Mouse (Mus musculus): ENCODE measurements around the gene Npc1l1. TPM values are rescaled to one million over a fixed set of nuclear protein-coding genes. Genes with fewer than 3 reads are reported as not detected.

The Npc1l1 gene
- not detected in 2 replicates for polyA plus RNA-seq (2014; fragmentation: Nextera tagmentation; extraction: Ambion mirVana)

DNA sequence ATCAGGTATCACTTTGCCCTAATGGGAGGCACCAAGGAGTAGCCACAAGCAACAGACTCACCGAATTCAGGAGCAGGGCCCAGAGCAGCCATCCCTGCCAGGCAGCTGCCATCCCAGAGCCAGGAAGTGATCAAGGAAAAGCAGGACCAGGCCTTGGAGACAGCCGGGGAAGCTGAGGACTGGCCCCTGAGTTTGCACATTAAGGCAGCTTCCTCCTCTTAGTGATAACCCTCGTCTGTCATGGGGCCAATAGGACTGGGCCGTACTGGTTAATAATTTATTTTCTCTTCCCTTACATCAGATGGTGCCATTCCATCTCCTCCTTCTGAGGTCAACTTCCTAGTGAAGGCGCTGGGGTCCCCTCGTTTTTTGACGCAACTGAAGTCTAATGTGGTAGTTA is at the start of gene Npc1l1:
Gene Npc1l1 (minus strand): TSS at position 132 of the 400 bp plus-strand sequence.
- DNase-seq (ENCODE audit: low spot score) (no peak), ATAC-seq (replicated peaks; ENCODE audit: low FRiP score) (no peak)
- H3K9me3 ChIP-seq (ENCODE audit: control insufficient read depth, low read length) = no peaks in the 10 kb centered on the region; the same call in 1 of the 2 replicates
- H3K4me2 ChIP-seq (ENCODE audit: low read depth, low read length, severe bottlenecking) = no peak within 1 kb of the TSS
- H3K9ac ChIP-seq (ENCODE audit: low read length) = no peak within 1 kb of the TSS
- 93% methylated on average over 7 of the region's 7 CpGs for WGBS
- H3K27ac ChIP-seq (ENCODE audit: low read depth, low read length) = no peak within 1 kb of the TSS
- no peaks in the 10 kb centered on the region for H3K4me1 ChIP-seq (replicated peaks; ENCODE audit: control insufficient read depth, insufficient read depth, low read length)
- H3K27me3 ChIP-seq (ENCODE audit: control insufficient read depth, insufficient read depth, low read length) = no peaks in the 10 kb centered on the region
- no peak within 1 kb of the TSS for H3K4me3 ChIP-seq (ENCODE audit: low read depth, low read length)
- no peaks in the 10 kb centered on the region for H3K36me3 ChIP-seq (ENCODE audit: control insufficient read depth, insufficient read depth, low read length)

GRCm38 (mm10) chr11:6276466-6276865 is 46.5 kb upstream of the Npc1l1 start:
- no peak overlapping the region for H3K4me3 ChIP-seq (ENCODE audit: low read depth, low read length)
- DNase-seq (ENCODE audit: low spot score) = no peak
- no peak overlapping the region for H3K27ac ChIP-seq (ENCODE audit: low read depth, low read length)
- H3K9me3 ChIP-seq (ENCODE audit: control insufficient read depth, low read length) = peaks cover 2% of the 10 kb centered on the region; the same call in 1 of the 2 replicates
- H3K4me1 ChIP-seq (replicated peaks; ENCODE audit: control insufficient read depth, insufficient read depth, low read length) = peaks cover 8% of the 10 kb centered on the region; the same call in 1 of the 2 replicates
- H3K9ac ChIP-seq (ENCODE audit: low read length) = no peak overlapping the region
- H3K4me2 ChIP-seq (ENCODE audit: low read depth, low read length, severe bottlenecking) = no peak overlapping the region
- no peaks in the 10 kb centered on the region for H3K27me3 ChIP-seq (ENCODE audit: control insufficient read depth, insufficient read depth, low read length)
- ATAC-seq (replicated peaks; ENCODE audit: low FRiP score) = no peak
- H3K36me3 ChIP-seq (ENCODE audit: control insufficient read depth, insufficient read depth, low read length) = peaks cover 3% of the 10 kb centered on the region; the same call in 1 of the 2 replicates
- 86% methylated on average over 3 of the region's 3 CpGs for WGBS

DNA sequence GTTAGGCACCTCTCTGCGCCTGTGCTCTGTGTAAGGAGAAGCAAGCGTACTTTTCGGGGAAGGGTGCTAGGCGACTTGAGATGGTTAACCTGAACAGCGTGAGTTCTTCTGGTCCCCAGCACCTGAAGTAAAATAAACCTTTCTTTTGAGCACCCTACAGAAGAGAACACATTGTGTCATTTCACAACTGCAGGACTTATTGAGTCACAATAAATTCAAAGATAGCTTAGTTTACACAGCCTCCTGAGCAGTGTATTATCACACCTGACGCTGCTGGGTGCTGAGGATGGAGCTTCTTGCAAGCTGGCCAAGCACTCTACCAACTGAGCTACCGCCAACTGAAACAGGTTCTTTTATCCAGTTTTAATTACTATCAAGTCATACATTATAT is 45.1 kb upstream of the Npc1l1 start:
- WGBS = 24% methylated on average over 7 of the region's 7 CpGs
- Histone ChIP-seq H3K4me2 (ENCODE audit: low read depth, low read length, severe bottlenecking) (peak overlapping the region; percentile 90), H3K4me1 (replicated peaks; ENCODE audit: control insufficient read depth, insufficient read depth, low read length) (peaks cover 8% of the 10 kb centered on the region; the same call in 1 of the 2 replicates), H3K36me3 (ENCODE audit: control insufficient read depth, insufficient read depth, low read length) (peaks cover 5% of the 10 kb centered on the region; the same call in 1 of the 2 replicates), H3K9ac (ENCODE audit: low read length) (peak overlapping the region; percentile 91), H3K27me3 (ENCODE audit: control insufficient read depth, insufficient read depth, low read length) (no peaks in the 10 kb centered on the region), H3K4me3 (ENCODE audit: low read depth, low read length) (peak overlapping the region; percentile 78; the same call in 1 of the 2 replicates), H3K9me3 (ENCODE audit: control insufficient read depth, low read length) (no peaks in the 10 kb centered on the region), H3K27ac (ENCODE audit: low read depth, low read length) (peak overlapping the region; percentile 70)
- ATAC-seq (replicated peaks; ENCODE audit: low FRiP score) (peak; percentile 44; the same call in 1 of the 2 replicates), DNase-seq (ENCODE audit: low spot score) (no peak)

DNA sequence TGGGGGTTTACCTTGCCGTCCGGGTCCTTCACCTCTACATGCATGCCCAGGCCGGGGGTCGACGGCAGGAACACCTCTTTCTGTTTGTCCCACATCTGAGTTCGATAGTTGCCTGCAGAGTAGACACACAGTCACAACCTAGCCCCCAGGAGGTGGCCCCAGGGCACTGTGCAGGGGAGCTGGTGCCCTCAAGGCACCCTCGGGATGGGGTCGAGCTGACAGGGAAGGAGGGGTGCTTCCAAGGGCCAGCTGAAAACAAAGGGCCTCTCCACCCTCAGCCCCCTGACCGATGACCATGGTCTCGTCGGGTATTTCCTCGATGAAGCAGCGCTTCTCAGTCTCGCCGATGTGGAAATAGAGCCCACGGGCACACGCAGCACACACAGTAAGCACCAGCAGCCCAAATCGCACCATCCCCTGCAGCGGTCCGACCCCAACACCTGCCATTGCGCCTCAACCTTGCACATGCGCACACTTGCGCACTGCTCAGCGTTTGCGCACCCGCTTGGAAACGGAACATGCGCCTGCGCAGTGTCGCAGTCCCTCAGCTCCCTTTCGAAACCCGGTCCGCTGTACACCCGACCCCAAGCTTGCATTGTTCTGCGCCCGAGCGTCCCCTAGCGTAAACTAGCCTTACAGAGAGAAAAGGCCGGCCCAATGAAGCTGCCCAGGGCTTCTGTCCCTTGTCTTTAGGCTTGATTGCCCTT is 44.6 kb upstream of the Npc1l1 start, which contains the start of gene Tmed4:
Gene Tmed4 (minus strand): TSS at position 484 of the 707 bp plus-strand sequence.
- Histone ChIP-seq H3K4me1 (replicated peaks; ENCODE audit: control insufficient read depth, insufficient read depth, low read length) (peaks cover 8% of the 10 kb centered on the region; the same call in 1 of the 2 replicates), H3K9ac (ENCODE audit: low read length) (peak within 1 kb of the TSS; percentile 91), H3K36me3 (ENCODE audit: control insufficient read depth, insufficient read depth, low read length) (peaks cover 5% of the 10 kb centered on the region; the same call in 1 of the 2 replicates), H3K9me3 (ENCODE audit: control insufficient read depth, low read length) (no peaks in the 10 kb centered on the region), H3K27me3 (ENCODE audit: control insufficient read depth, insufficient read depth, low read length) (no peaks in the 10 kb centered on the region), H3K4me2 (ENCODE audit: low read depth, low read length, severe bottlenecking) (peak within 1 kb of the TSS; percentile 90), H3K4me3 (ENCODE audit: low read depth, low read length) (peak within 1 kb of the TSS; percentile 78), H3K27ac (ENCODE audit: low read depth, low read length) (peak within 1 kb of the TSS; percentile 70)
- DNase-seq (ENCODE audit: low spot score) (peak; percentile 98), ATAC-seq (replicated peaks; ENCODE audit: low FRiP score) (peak; percentile 98)
- under 1% methylated on average over 39 of the region's 39 CpGs for WGBS

GRCm38 (mm10) chr11:6273607-6274006 is 43.7 kb upstream of the Npc1l1 start:
- DNase-seq (ENCODE audit: low spot score) (no peak), ATAC-seq (replicated peaks; ENCODE audit: low FRiP score) (no peak)
- Histone ChIP-seq H3K4me1 (replicated peaks; ENCODE audit: control insufficient read depth, insufficient read depth, low read length) (peaks cover 8% of the 10 kb centered on the region; the same call in 1 of the 2 replicates), H3K4me3 (ENCODE audit: low read depth, low read length) (peak overlapping the region; percentile 78), H3K27ac (ENCODE audit: low read depth, low read length) (no peak overlapping the region), H3K9me3 (ENCODE audit: control insufficient read depth, low read length) (no peaks in the 10 kb centered on the region), H3K9ac (ENCODE audit: low read length) (peak overlapping the region; percentile 91), H3K27me3 (ENCODE audit: control insufficient read depth, insufficient read depth, low read length) (no peaks in the 10 kb centered on the region), H3K36me3 (ENCODE audit: control insufficient read depth, insufficient read depth, low read length) (peaks cover 5% of the 10 kb centered on the region; the same call in 1 of the 2 replicates), H3K4me2 (ENCODE audit: low read depth, low read length, severe bottlenecking) (peak overlapping the region; percentile 90)
- WGBS = 74% methylated on average over 11 of the region's 11 CpGs

DNA sequence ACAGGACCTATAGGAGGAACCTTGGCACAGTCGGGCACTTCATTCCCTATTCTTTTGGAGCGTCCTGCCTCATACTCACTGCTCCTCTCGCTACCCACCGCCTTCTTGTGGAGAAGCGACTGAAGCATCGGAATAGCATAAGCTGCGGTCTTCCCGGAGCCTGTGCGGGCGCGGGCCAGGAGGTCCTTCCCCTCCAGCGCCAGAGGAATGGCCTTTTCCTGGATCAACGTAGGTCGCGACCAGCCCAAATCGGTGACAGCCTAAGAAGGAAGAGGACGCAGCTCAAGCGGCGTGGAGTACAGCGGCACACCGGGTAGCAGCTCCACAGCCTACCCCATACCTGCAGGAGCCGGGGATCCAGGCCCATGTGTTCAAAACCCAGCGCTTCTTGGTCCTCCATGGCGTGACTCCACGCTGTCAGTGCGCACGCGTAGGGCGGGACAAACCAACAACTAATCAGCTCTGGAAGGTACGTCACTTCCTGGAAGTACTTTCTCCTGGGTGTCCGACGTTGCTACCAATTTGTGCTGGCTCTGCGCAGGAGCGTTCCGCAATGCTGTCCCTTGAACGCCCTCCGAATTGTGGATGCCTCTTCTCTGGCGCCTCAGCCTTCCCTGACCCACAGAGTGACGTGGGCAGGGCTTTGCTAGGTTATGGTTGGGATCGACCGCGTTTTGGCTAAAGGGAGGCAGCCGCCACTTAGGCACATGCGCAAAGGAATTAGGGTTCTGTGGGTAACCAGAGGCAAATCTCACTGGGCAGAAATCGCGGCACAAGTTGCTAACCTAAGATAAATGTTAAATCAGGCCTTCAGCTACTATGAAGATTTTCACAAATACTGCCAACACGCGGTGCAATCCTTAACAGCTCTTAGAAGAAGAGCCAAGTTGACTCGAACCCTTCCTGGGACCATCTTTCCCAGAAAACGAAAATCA is 37.6 kb upstream of the Npc1l1 start, which contains the start of gene Ddx56:
Gene Ddx56 (minus strand): TSS at position 453 of the 935 bp plus-strand sequence.
- peak within 1 kb of the TSS; percentile 90 for H3K27ac ChIP-seq (ENCODE audit: low read depth, low read length)
- no peaks in the 10 kb centered on the region for H3K9me3 ChIP-seq (ENCODE audit: control insufficient read depth, low read length)
- ATAC-seq (replicated peaks; ENCODE audit: low FRiP score) = peak; percentile 96
- H3K9ac ChIP-seq (ENCODE audit: low read length) = peak within 1 kb of the TSS; percentile 87
- no peaks in the 10 kb centered on the region for H3K27me3 ChIP-seq (ENCODE audit: control insufficient read depth, insufficient read depth, low read length)
- peak within 1 kb of the TSS; percentile 96 for H3K4me3 ChIP-seq (ENCODE audit: low read depth, low read length)
- peaks cover 8% of the 10 kb centered on the region; the same call in 1 of the 2 replicates for H3K4me1 ChIP-seq (replicated peaks; ENCODE audit: control insufficient read depth, insufficient read depth, low read length)
- 2% methylated on average over 50 of the region's 50 CpGs for WGBS
- peaks cover 17% of the 10 kb centered on the region for H3K36me3 ChIP-seq (ENCODE audit: control insufficient read depth, insufficient read depth, low read length)
- DNase-seq (ENCODE audit: low spot score) = peak; percentile 92
- peak within 1 kb of the TSS; percentile 94 for H3K4me2 ChIP-seq (ENCODE audit: low read depth, low read length, severe bottlenecking)

- Histone ChIP-seq H3K4me2 (ENCODE audit: low read depth, low read length, severe bottlenecking) (peak overlapping the region; percentile 94), H3K27ac (ENCODE audit: low read depth, low read length) (no peak overlapping the region), H3K9ac (ENCODE audit: low read length) (peak overlapping the region; percentile 87), H3K9me3 (ENCODE audit: control insufficient read depth, low read length) (no peaks in the 10 kb centered on the region), H3K4me1 (replicated peaks; ENCODE audit: control insufficient read depth, insufficient read depth, low read length) (peaks cover 8% of the 10 kb centered on the region; the same call in 1 of the 2 replicates), H3K4me3 (ENCODE audit: low read depth, low read length) (peak overlapping the region; percentile 96), H3K27me3 (ENCODE audit: control insufficient read depth, insufficient read depth, low read length) (no peaks in the 10 kb centered on the region), H3K36me3 (ENCODE audit: control insufficient read depth, insufficient read depth, low read length) (peaks cover 20% of the 10 kb centered on the region)
- DNase-seq (ENCODE audit: low spot score) (no peak), ATAC-seq (replicated peaks; ENCODE audit: low FRiP score) (no peak)
- WGBS = 70% methylated on average over 9 of the region's 9 CpGs
Observed at GRCm38 (mm10) chr11:6266621-6267020, 36.7 kb upstream of the Npc1l1 start.
